Mouse (Mus musculus): ENCODE measurements around the gene Sipa1l3. TPM values are rescaled to one million over a fixed set of nuclear protein-coding genes. Genes with fewer than 3 reads are reported as not detected.
A peak's percentile ranks its signal among the peaks of the same experiment; 100 is the strongest.

Sipa1l3 gene
- polyA plus RNA-seq, 1 experiment from 2014 or later: 3.8 TPM

DNA sequence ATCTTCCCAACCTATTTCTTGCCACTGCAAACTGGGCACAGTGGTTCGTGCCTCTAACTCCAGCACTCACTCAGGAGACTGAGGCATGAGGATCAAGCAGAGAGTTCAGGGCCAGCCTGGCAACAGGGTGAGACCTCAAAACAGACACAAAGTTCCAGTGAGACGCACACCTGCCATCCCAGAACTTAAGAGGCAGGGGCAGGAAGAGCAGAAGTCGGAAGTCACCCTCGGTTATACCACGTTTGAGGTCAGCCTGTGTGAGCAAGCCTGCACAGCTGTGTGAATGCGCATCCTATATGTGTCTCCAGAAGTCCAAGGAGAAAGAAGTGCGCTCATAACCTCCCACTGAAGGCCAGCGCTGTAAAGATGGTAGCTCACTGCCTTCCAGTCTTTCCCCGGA, 61.7 kb downstream of the Sipa1l3 start:
- WGBS: 82% methylated on average over 9 of the region's 9 CpGs
- Histone ChIP-seq H3K4me1 (replicated peaks) (peaks cover 31% of the 10 kb centered on the region; the same call in 1 of the 2 replicates), H3K27me3 (replicated peaks) (peaks cover 93% of the 10 kb centered on the region)

DNA sequence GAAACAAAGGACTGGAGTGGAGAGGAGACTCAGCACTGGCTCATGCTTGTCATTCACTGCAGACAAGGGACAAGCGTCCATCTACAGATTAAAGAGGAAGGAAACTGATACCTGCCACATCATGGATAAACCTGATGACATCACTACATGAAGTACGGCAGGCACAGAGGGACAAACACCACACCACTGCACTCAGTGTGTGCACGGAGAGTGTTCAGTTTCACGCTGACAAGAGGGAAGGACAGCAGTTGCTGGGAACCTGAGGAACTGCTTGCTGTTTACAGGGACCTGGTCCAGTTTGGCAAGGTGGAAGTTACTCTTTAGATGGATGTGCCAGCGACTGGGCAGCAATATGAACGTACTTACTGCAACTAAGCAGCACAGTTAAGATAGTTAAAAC, 62.9 kb downstream of the Sipa1l3 start:
- Histone ChIP-seq H3K27me3 (replicated peaks) (peaks cover 98% of the 10 kb centered on the region), H3K27ac (ENCODE audit: poor library complexity, severe bottlenecking) (no peak overlapping the region), H3K9me3 (replicated peaks) (0 out of 2 replicates have a peak, but pooled peaks cover 4% of the 10 kb centered on the region), H3K9ac (no peak overlapping the region), H3K4me3 (no peak overlapping the region), H3K36me3 (no peaks in the 10 kb centered on the region), H3K4me2 (no peak overlapping the region), H3K4me1 (replicated peaks) (peaks cover 26% of the 10 kb centered on the region; the same call in 1 of the 2 replicates)
- 56% methylated on average over 6 of the region's 6 CpGs for WGBS
- ATAC-seq (ENCODE audit: insufficient number of reproducible peaks, low FRiP score): no peak

More for the DNA sequence above, 61.7 kb downstream of the Sipa1l3 start:
- Histone ChIP-seq H3K9ac (no peak overlapping the region), H3K9me3 (replicated peaks) (0 out of 2 replicates have a peak, but pooled peaks cover 4% of the 10 kb centered on the region), H3K4me3 (no peak overlapping the region), H3K36me3 (no peaks in the 10 kb centered on the region), H3K4me2 (no peak overlapping the region), H3K27ac (ENCODE audit: poor library complexity, severe bottlenecking) (no peak overlapping the region)
- no peak for ATAC-seq (ENCODE audit: insufficient number of reproducible peaks, low FRiP score)

GRCm38 (mm10) chr7:29454965-29455364, 63.5 kb downstream of the Sipa1l3 start:
- Histone ChIP-seq H3K4me2 (no peak overlapping the region), H3K4me3 (no peak overlapping the region), H3K4me1 (replicated peaks) (peaks cover 26% of the 10 kb centered on the region; the same call in 1 of the 2 replicates), H3K9ac (no peak overlapping the region), H3K27ac (ENCODE audit: poor library complexity, severe bottlenecking) (no peak overlapping the region), H3K9me3 (replicated peaks) (0 out of 2 replicates have a peak, but pooled peaks cover 4% of the 10 kb centered on the region), H3K36me3 (no peaks in the 10 kb centered on the region), H3K27me3 (replicated peaks) (peaks cover 98% of the 10 kb centered on the region)
- no peak for ATAC-seq (ENCODE audit: insufficient number of reproducible peaks, low FRiP score)
- WGBS: 58% methylated on average over 7 of the region's 7 CpGs

GRCm38 (mm10) chr7:29452991-29453741, 65.3 kb downstream of the Sipa1l3 start:
- Histone ChIP-seq H3K9ac (no peak overlapping the region), H3K4me3 (no peak overlapping the region)
- ATAC-seq (ENCODE audit: insufficient number of reproducible peaks, low FRiP score): peak; percentile 69; the same call in 1 of the 2 replicates

GRCm38 (mm10) chr7:29452381-29452780, 66.1 kb downstream of the Sipa1l3 start:
- Histone ChIP-seq H3K27me3 (replicated peaks) (peaks cover 98% of the 10 kb centered on the region), H3K4me3 (no peak overlapping the region), H3K4me2 (no peak overlapping the region), H3K9ac (no peak overlapping the region), H3K4me1 (replicated peaks) (peaks cover 19% of the 10 kb centered on the region; the same call in 1 of the 2 replicates), H3K9me3 (replicated peaks) (0 out of 2 replicates have a peak, but pooled peaks cover 4% of the 10 kb centered on the region), H3K36me3 (no peaks in the 10 kb centered on the region), H3K27ac (ENCODE audit: poor library complexity, severe bottlenecking) (0 out of 2 replicates have a peak overlapping the region, but pooled peaks have one; percentile 48)
- 75% methylated on average over 6 of the region's 6 CpGs for WGBS
- ATAC-seq (ENCODE audit: insufficient number of reproducible peaks, low FRiP score): no peak

More at GRCm38 (mm10) chr7:29452991-29453741, 65.3 kb downstream of the Sipa1l3 start:
- peak overlapping the region; percentile 39 for H3K4me2 ChIP-seq
- H3K36me3 ChIP-seq: no peaks in the 10 kb centered on the region
- peaks cover 98% of the 10 kb centered on the region for H3K27me3 ChIP-seq (replicated peaks)
- WGBS: 22% methylated on average over 18 of the region's 18 CpGs
- 0 out of 2 replicates have a peak, but pooled peaks cover 4% of the 10 kb centered on the region for H3K9me3 ChIP-seq (replicated peaks)
- peaks cover 25% of the 10 kb centered on the region; the same call in 1 of the 2 replicates for H3K4me1 ChIP-seq (replicated peaks)
- peak overlapping the region; percentile 48; the same call in 1 of the 2 replicates for H3K27ac ChIP-seq (ENCODE audit: poor library complexity, severe bottlenecking)

- 80% methylated on average over 5 of the region's 5 CpGs for WGBS
- Histone ChIP-seq H3K4me1 (replicated peaks) (peaks cover 19% of the 10 kb centered on the region; the same call in 1 of the 2 replicates), H3K27ac (ENCODE audit: poor library complexity, severe bottlenecking) (no peak overlapping the region), H3K4me3 (no peak overlapping the region), H3K9ac (no peak overlapping the region), H3K27me3 (replicated peaks) (peaks cover 98% of the 10 kb centered on the region), H3K36me3 (no peaks in the 10 kb centered on the region), H3K4me2 (no peak overlapping the region), H3K9me3 (replicated peaks) (0 out of 2 replicates have a peak, but pooled peaks cover 4% of the 10 kb centered on the region)
- no peak for ATAC-seq (ENCODE audit: insufficient number of reproducible peaks, low FRiP score)
Observed at GRCm38 (mm10) chr7:29450175-29450574, 68.3 kb downstream of the Sipa1l3 start.

DNA sequence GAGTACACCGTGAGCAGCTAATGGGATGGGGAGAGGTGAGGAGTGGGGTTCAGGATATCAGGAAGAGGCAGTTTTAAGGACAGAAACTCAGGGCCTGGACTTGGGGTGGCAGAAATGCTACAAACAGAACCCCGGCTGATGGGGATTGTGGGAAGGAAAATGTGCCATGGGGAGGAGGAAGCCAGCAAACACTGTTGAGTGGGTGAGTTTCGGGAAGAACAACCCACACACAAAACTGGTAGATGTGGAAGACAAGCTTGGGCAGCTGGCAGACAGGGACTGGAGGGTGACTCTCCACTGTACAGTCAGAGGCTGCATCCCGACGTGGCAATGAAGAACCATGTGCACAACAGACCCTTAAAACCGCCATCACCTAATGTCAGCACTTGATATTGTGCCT, 69.6 kb downstream of the Sipa1l3 start:
- WGBS: 76% methylated on average over 6 of the region's 6 CpGs
- peaks cover 23% of the 10 kb centered on the region for H3K4me1 ChIP-seq (replicated peaks)
- no peak overlapping the region for H3K9ac ChIP-seq
- no peaks in the 10 kb centered on the region for H3K9me3 ChIP-seq (replicated peaks)
- H3K27ac ChIP-seq (ENCODE audit: poor library complexity, severe bottlenecking): no peak overlapping the region
- ATAC-seq (ENCODE audit: insufficient number of reproducible peaks, low FRiP score): no peak
- no peak overlapping the region for H3K4me2 ChIP-seq
- H3K36me3 ChIP-seq: no peaks in the 10 kb centered on the region
- H3K4me3 ChIP-seq: no peak overlapping the region
- peaks cover 97% of the 10 kb centered on the region for H3K27me3 ChIP-seq (replicated peaks)

- Histone ChIP-seq H3K4me3 (no peak overlapping the region), H3K4me1 (replicated peaks) (peaks cover 8% of the 10 kb centered on the region), H3K4me2 (no peak overlapping the region), H3K27ac (ENCODE audit: poor library complexity, severe bottlenecking) (no peak overlapping the region), H3K9ac (no peak overlapping the region), H3K36me3 (no peaks in the 10 kb centered on the region), H3K27me3 (replicated peaks) (peaks cover 97% of the 10 kb centered on the region), H3K9me3 (replicated peaks) (no peaks in the 10 kb centered on the region)
- ATAC-seq (ENCODE audit: insufficient number of reproducible peaks, low FRiP score): no peak
- 84% methylated on average over 11 of the region's 11 CpGs for WGBS
Observed at GRCm38 (mm10) chr7:29447147-29447829, 71.2 kb downstream of the Sipa1l3 start.

DNA sequence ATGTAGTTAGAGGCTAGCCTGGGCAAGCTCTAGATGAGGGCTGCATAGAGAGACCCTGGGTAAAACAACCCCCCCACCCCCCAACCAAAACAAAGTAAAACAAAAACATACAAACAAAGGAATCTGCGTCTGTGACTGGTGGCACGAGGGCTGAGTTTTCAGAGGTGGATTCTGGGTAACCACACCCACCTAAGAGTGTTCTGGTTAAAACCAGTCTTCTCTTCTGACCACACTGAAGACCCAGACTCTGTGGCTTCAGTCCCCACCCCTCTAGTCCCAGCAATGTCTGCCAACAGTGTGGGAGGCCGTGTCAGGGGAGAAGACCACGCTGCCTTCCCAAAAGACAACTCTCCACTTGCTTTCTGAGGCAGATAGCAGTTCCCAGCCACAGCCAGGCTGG, 72.3 kb downstream of the Sipa1l3 start:
- peaks cover 96% of the 10 kb centered on the region for H3K27me3 ChIP-seq (replicated peaks)

GRCm38 (mm10) chr7:29444527-29444926, 73.9 kb downstream of the Sipa1l3 start:
- H3K27ac ChIP-seq (ENCODE audit: poor library complexity, severe bottlenecking): no peak overlapping the region
- ATAC-seq (ENCODE audit: insufficient number of reproducible peaks, low FRiP score): no peak
- WGBS: 68% methylated on average over 5 of the region's 5 CpGs
- no peaks in the 10 kb centered on the region for H3K9me3 ChIP-seq (replicated peaks)
- no peak overlapping the region for H3K9ac ChIP-seq
- no peak overlapping the region for H3K4me2 ChIP-seq
- H3K4me1 ChIP-seq (replicated peaks): peaks cover 8% of the 10 kb centered on the region
- no peak overlapping the region for H3K4me3 ChIP-seq
- H3K27me3 ChIP-seq (replicated peaks): peaks cover 95% of the 10 kb centered on the region
- no peaks in the 10 kb centered on the region for H3K36me3 ChIP-seq

More for the DNA sequence above, 72.3 kb downstream of the Sipa1l3 start:
- Histone ChIP-seq H3K4me1 (replicated peaks) (peaks cover 8% of the 10 kb centered on the region), H3K9me3 (replicated peaks) (no peaks in the 10 kb centered on the region), H3K9ac (no peak overlapping the region), H3K4me2 (no peak overlapping the region), H3K36me3 (no peaks in the 10 kb centered on the region), H3K4me3 (no peak overlapping the region), H3K27ac (ENCODE audit: poor library complexity, severe bottlenecking) (no peak overlapping the region)
- no peak for ATAC-seq (ENCODE audit: insufficient number of reproducible peaks, low FRiP score)
- 85% methylated on average over 4 of the region's 4 CpGs for WGBS

DNA sequence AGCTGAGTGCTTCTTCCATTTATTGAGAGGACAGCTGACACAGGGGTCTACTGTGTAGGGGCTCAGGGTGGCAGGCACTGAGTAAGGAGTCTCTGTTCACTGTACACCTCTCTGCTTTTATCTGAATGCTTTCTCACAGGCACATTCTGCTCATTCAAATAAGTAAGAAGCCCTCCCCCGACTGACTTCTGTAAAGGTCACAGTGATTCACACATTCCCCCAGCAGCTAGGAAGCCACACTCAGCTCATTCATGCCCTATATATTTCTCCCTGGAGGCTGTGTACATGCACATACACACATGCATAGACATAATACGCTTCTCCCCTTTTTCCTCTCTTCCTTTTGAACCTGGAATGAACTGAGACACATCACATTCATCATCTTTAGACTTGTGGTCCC, 74.4 kb downstream of the Sipa1l3 start:
- no peak overlapping the region for H3K4me3 ChIP-seq
- H3K27ac ChIP-seq (ENCODE audit: poor library complexity, severe bottlenecking): no peak overlapping the region
- H3K9me3 ChIP-seq (replicated peaks): no peaks in the 10 kb centered on the region
- H3K4me1 ChIP-seq (replicated peaks): peaks cover 8% of the 10 kb centered on the region
- 56% methylated on average over 2 of the region's 2 CpGs for WGBS
- peaks cover 95% of the 10 kb centered on the region for H3K27me3 ChIP-seq (replicated peaks)
- H3K4me2 ChIP-seq: no peak overlapping the region
- no peak overlapping the region for H3K9ac ChIP-seq
- H3K36me3 ChIP-seq: no peaks in the 10 kb centered on the region
- no peak for ATAC-seq (ENCODE audit: insufficient number of reproducible peaks, low FRiP score)
